Mouse (Mus musculus): Measurements from ENCODE around the gene Zfp324. TPM values are rescaled to one million over a fixed set of nuclear protein-coding genes. Genes with fewer than 3 reads are reported as not detected.

Gene Zfp324
- polyA plus RNA-seq, 1 experiment from 2014 or later: 5.1 TPM

- no peak overlapping the region for H3K4me3 ChIP-seq
- H3K36me3 ChIP-seq: no peaks in the 10 kb centered on the region
- WGBS (ENCODE audit: insufficient replicate concordance): 39% methylated on average over 6 of the region's 6 CpGs
- no peak overlapping the region for H3K4me2 ChIP-seq
- peaks cover 27% of the 10 kb centered on the region for H3K4me1 ChIP-seq
- ATAC-seq: no peak
- H3K9me3 ChIP-seq (replicated peaks): no peaks in the 10 kb centered on the region
- no peak overlapping the region for H3K27ac ChIP-seq
- peaks cover 6% of the 10 kb centered on the region; the same call in 1 of the 2 replicates for H3K27me3 ChIP-seq (replicated peaks)
- no peak overlapping the region for H3K9ac ChIP-seq
Observed at GRCm38 (mm10) chr7:13014275-13014839, 48.7 kb downstream of the Zfp324 start.

- Histone ChIP-seq H3K36me3 (no peaks in the 10 kb centered on the region), H3K9ac (no peak overlapping the region), H3K4me2 (no peak overlapping the region), H3K9me3 (replicated peaks) (no peaks in the 10 kb centered on the region), H3K4me3 (no peak overlapping the region), H3K4me1 (peaks cover 25% of the 10 kb centered on the region), H3K27ac (no peak overlapping the region), H3K27me3 (replicated peaks) (peaks cover 8% of the 10 kb centered on the region; the same call in 1 of the 2 replicates)
- WGBS (ENCODE audit: insufficient replicate concordance): 73% methylated on average over 1 of the region's 1 CpGs
- no peak for ATAC-seq
Observed at GRCm38 (mm10) chr7:13015217-13015616, 49.6 kb downstream of the Zfp324 start.

- peak; percentile 44 for ATAC-seq
- 5% methylated on average over 30 of the region's 31 CpGs for WGBS (ENCODE audit: insufficient replicate concordance)
- Histone ChIP-seq H3K4me1 (peaks cover 40% of the 10 kb centered on the region), H3K27ac (peak overlapping the region; percentile 99), H3K9me3 (replicated peaks) (no peaks in the 10 kb centered on the region), H3K36me3 (peaks cover 28% of the 10 kb centered on the region), H3K4me3 (peak overlapping the region; percentile 98), H3K27me3 (replicated peaks) (peaks cover 8% of the 10 kb centered on the region; the same call in 1 of the 2 replicates), H3K4me2 (peak overlapping the region; percentile 98), H3K9ac (peak overlapping the region; percentile 96)
Observed at GRCm38 (mm10) chr7:13022773-13023535, 57.3 kb downstream of the Zfp324 start.

Other genes with a start within 250 kb of the Zfp324 start
- not detected in 2 replicates for gene Vmn2r56, start 230.8 kb upstream of the Zfp324 start, polyA plus RNA-seq (2016; fragmentation: Nextera tagmentation; extraction: Ambion mirVana)
- 1.4 and 2.1 TPM in 2 replicates for gene Zscan18, start 162.2 kb upstream of the Zfp324 start, polyA plus RNA-seq (2016; fragmentation: Nextera tagmentation; extraction: Ambion mirVana)
- gene Zfp329, start 147.0 kb upstream of the Zfp324 start, polyA plus RNA-seq (2016; fragmentation: Nextera tagmentation; extraction: Ambion mirVana): 3.8 and 4.6 TPM in 2 replicates
- 16.1 and 16.4 TPM in 2 replicates for gene Zfp110, start 131.1 kb upstream of the Zfp324 start, polyA plus RNA-seq (2016; fragmentation: Nextera tagmentation; extraction: Ambion mirVana)
- 0.86 and 1.0 TPM in 2 replicates for gene Zfp128, start 84.7 kb upstream of the Zfp324 start, polyA plus RNA-seq (2016; fragmentation: Nextera tagmentation; extraction: Ambion mirVana)
- gene Zscan22, start 68.0 kb upstream of the Zfp324 start, polyA plus RNA-seq (2016; fragmentation: Nextera tagmentation; extraction: Ambion mirVana): 5.9 and 6.6 TPM in 2 replicates
- gene Rps5, start 43.5 kb upstream of the Zfp324 start, polyA plus RNA-seq (2016; fragmentation: Nextera tagmentation; extraction: Ambion mirVana): 813 and 821 TPM in 2 replicates
- gene Rnf225, start 38.4 kb upstream of the Zfp324 start, polyA plus RNA-seq (2016; fragmentation: Nextera tagmentation; extraction: Ambion mirVana): 0.24 and 0.43 TPM in 2 replicates
- gene Zfp446, start 12.0 kb downstream of the Zfp324 start, polyA plus RNA-seq (2016; fragmentation: Nextera tagmentation; extraction: Ambion mirVana): 5.4 and 5.7 TPM in 2 replicates
- 1.3 and 1.5 TPM in 2 replicates for gene Slc27a5, start 32.4 kb downstream of the Zfp324 start, polyA plus RNA-seq (2016; fragmentation: Nextera tagmentation; extraction: Ambion mirVana)
- gene Trim28, start 33.3 kb downstream of the Zfp324 start, polyA plus RNA-seq (2016; fragmentation: Nextera tagmentation; extraction: Ambion mirVana): 201 and 203 TPM in 2 replicates
- gene Zbtb45, start 44.2 kb downstream of the Zfp324 start, polyA plus RNA-seq (2016; fragmentation: Nextera tagmentation; extraction: Ambion mirVana): 16.2 and 20.0 TPM in 2 replicates
- gene Chmp2a, start 69.0 kb downstream of the Zfp324 start, polyA plus RNA-seq (2016; fragmentation: Nextera tagmentation; extraction: Ambion mirVana): 133 and 134 TPM in 2 replicates
- gene Ube2m, start 72.4 kb downstream of the Zfp324 start, polyA plus RNA-seq (2016; fragmentation: Nextera tagmentation; extraction: Ambion mirVana): 145 and 148 TPM in 2 replicates
- 0.77 and 1.4 TPM in 2 replicates for gene Mzf1, start 88.9 kb downstream of the Zfp324 start, polyA plus RNA-seq (2016; fragmentation: Nextera tagmentation; extraction: Ambion mirVana)
- not detected in 2 replicates for gene Vmn1r85, start 129.3 kb downstream of the Zfp324 start, polyA plus RNA-seq (2016; fragmentation: Nextera tagmentation; extraction: Ambion mirVana)
- gene Vmn1r86, start 154.1 kb downstream of the Zfp324 start, polyA plus RNA-seq (2016; fragmentation: Nextera tagmentation; extraction: Ambion mirVana): not detected in 2 replicates
- not detected in 2 replicates for gene Vmn1r87, start 174.3 kb downstream of the Zfp324 start, polyA plus RNA-seq (2016; fragmentation: Nextera tagmentation; extraction: Ambion mirVana)
- 0.02 TPM in 1 of 2 replicates, not detected in the other for gene Vmn1r88, start 193.7 kb downstream of the Zfp324 start, polyA plus RNA-seq (2016; fragmentation: Nextera tagmentation; extraction: Ambion mirVana)
- not detected in 2 replicates for gene Vmn1r89, start 247.2 kb downstream of the Zfp324 start, polyA plus RNA-seq (2016; fragmentation: Nextera tagmentation; extraction: Ambion mirVana)